Mouse (Mus musculus) hematopoietic multipotent progenitor cell, adult 10-12 weeks (in vitro differentiated cells): ENCODE results near the gene Mtcp1. TPM values are rescaled to one million over a fixed set of nuclear protein-coding genes. Genes with fewer than 3 reads are reported as not detected.

Experiments used
- polyA plus RNA-seq: library from polyadenylated mRNA; stranded (reverse); fragments of >175 nt; gene quantifications from 2 replicates; pipeline ENCODE4 v1.2.3, GENCODE M21; 2012; ENCODE audit warnings: low replicate concordance

The Mtcp1 gene
- 0.09 and 1.4 TPM in 2 replicates for polyA plus RNA-seq

GRCm38 (mm10) chrX:75415936-75416785, at the start of gene Mtcp1, which contains the start of the genes Cmc4 and Brcc3:
Mtcp1 (minus strand) TSS chrX:75416588.
Cmc4 (minus strand) TSS chrX:75416584.
Brcc3 (plus strand) TSS chrX:75416628.

GRCm38 (mm10) chrX:75382195-75382771, 34.1 kb downstream of the Mtcp1 start, which contains the start of the genes Fundc2 and F8:
Fundc2 (plus strand) TSS chrX:75382399.
F8 (minus strand) TSS chrX:75382615.

Other genes with a start within 250 kb of the Mtcp1 start
- gene Fundc2, start 34.2 kb downstream of the Mtcp1 start, polyA plus RNA-seq: 0.23 and 2.0 TPM in 2 replicates
- gene F8, start 34.0 kb downstream of the Mtcp1 start, polyA plus RNA-seq: 0.04 TPM in 1 of 2 replicates, not detected in the other
- 6.9 and 9.7 TPM in 2 replicates for gene Cmc4, start within 50 bp of the Mtcp1 start, polyA plus RNA-seq
- gene Brcc3, start within 50 bp of the Mtcp1 start, polyA plus RNA-seq: 0.22 and 1.3 TPM in 2 replicates
- 1.4 and 3.6 TPM in 2 replicates for gene Vbp1, start 97.7 kb upstream of the Mtcp1 start, polyA plus RNA-seq
- 0.04 and 0.11 TPM in 2 replicates for gene Rab39b, start 161.6 kb upstream of the Mtcp1 start, polyA plus RNA-seq